Mouse (Mus musculus): ENCODE data around the gene Npr1.

Npr1 gene

DNA sequence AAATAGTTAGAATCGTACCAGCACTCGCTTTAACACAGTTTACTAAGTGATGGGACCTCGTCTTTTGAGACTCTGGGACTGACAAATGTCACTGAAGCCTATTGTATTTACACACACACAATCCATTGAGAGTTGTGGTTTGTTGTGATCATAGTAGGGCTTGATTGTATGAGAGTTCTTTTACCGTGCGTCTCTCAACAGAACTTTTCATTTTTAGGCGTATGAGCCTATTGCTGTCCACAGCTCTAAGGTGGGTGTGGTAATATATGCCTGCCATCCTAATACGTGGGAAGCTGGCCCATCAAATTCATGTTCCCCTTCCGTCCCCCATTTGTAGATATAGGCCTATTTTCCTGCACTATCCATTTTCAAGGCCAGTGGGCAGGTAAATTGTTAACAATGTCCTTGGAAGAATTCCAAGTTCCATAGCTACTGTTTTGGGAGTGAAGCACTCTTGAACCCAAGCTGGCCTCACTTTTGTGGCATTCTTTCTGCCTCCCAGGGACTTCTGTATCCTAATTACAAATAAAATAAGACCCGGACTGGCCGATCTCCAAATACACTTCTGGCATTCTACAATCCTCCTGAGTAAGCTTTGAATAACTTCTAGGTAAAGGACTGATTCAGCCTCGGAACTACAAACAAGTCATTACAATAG is 31.5 kb downstream of the Npr1 start:
- no peak for DNase-seq

DNA sequence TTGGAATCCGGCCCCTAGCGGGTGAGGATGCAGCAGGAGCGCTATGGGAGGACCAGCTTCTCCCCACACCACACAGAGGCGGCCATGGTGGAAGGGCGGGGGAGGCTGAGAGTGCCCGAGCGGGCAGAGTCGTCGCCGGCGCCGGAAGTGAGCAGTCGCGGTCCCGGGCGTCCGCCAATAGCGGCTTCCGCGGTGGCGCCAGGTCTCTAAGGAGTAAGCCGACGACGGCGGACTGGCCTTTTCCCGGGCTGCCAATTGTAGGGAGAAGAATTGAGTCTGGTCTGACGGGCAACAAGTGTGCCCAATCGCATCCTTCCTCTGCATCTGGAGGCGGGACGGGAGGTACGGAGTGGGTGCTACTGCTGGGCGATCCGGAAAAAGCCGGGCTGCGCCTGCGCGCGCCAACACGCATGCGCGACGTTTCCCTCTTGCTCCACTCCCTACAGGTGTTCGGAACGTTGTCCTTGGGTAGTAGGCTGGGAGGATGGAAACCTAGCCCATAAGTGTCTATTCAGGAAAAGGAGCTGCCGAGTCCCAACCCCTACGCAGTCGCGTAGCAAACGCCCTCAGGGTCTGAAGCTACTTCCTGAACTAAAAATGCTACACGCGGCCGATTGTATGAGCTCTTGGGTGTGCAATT is 32.2 kb downstream of the Npr1 start, which contains the start of gene Ints3:
TSS of gene Ints3 (minus strand) at position 242 of the 640 bp plus-strand sequence.
- DNase-seq, result peak; percentile 100

- DNase-seq, result peak; percentile 97
Observed at GRCm38 (mm10) chr3:90432811-90433219, 32.9 kb downstream of the Npr1 start.

DNA sequence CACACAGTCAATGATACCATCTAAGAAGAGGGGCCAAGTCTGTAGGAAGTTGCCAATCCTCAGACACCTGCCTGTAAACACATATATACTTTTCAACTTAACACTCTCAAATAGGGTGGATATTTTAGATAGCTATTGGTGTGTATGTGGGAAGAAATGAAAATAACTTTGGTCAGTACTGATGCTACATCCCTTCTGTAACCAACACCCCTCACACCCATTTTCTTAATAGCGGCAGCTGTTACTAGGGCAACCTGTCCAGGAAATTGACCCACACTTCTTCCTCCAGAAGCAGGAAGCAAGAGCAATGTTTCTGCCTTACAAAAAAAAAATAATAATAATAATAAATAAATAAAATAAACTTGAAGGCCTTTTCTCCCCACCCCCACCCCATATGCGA is 33.3 kb downstream of the Npr1 start:
- no peak for DNase-seq

GRCm38 (mm10) chr3:90429576-90429975 is 36.1 kb downstream of the Npr1 start:
- peak; percentile 89 for DNase-seq

GRCm38 (mm10) chr3:90428186-90428585 is 37.5 kb downstream of the Npr1 start:
- DNase-seq, result peak; percentile 94

GRCm38 (mm10) chr3:90427574-90427973 is 38.1 kb downstream of the Npr1 start:
- DNase-seq, result no peak

DNA sequence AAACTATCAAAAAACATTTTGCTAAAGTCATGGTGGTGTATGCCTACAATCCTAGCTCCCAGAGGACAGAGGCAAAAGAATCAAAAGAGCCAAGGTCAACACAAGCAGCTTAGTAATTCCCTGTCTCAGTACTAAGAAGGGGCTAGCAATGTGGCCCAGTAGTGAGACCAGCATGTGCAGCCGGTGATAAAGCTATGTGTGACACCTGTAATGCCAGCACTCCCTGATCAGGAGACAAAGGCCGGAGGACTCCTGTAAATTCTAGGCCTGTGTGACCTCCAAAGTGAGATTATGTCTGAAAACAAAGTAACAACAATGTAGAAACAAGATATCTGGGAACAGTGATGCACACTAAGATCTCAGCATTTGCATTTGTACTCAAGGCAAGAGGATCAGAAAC is 40.2 kb downstream of the Npr1 start:
- DNase-seq, result no peak

DNA sequence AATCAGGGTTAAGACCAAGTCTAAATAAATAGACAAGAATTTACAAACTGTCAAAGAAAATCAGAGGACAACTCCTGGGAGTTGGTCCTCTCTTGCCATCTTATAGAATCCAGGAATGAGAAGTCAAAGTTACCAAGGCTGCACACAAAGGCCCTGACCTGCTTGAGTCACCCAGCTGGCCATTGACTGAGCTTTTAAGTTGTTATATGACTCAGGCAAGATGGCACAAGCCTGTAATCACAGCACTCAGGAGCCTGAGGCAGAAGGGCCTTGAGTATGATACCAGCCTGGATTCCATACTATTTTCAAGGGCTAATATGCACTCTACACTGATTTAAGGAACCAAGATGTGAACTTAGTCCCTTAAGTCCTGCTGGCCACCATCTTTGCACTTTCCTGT is 42.1 kb downstream of the Npr1 start:
- no peak for DNase-seq

- DNase-seq, result no peak
Observed at GRCm38 (mm10) chr3:90420696-90421095, 45.0 kb downstream of the Npr1 start.

DNA sequence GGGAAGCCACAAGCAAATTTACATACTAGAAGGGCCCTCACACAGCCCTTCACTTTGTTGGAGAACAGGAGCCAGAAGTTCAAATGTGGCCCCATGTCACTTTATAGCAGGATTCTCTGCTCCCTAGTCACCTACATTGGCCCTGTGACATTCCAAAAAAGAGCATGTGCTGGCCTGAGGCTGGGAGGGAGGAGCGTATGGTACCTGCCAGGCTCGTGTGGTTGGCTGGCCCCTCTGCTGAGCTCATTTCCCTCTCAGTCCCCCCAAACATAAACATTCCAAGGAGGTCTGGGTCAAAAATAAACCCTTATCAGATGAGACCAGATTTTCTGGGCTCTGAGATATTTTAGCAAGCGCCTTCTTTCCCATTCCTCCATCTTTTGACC is 52.7 kb downstream of the Npr1 start:
- peak; percentile 83 for DNase-seq

- DNase-seq, result peak; percentile 96
Observed at GRCm38 (mm10) chr3:90412312-90413010, 53.2 kb downstream of the Npr1 start.

GRCm38 (mm10) chr3:90408721-90409120 is 56.9 kb downstream of the Npr1 start:
- no peak for DNase-seq

GRCm38 (mm10) chr3:90406414-90406813 is 59.3 kb downstream of the Npr1 start:
- DNase-seq, result no peak

DNA sequence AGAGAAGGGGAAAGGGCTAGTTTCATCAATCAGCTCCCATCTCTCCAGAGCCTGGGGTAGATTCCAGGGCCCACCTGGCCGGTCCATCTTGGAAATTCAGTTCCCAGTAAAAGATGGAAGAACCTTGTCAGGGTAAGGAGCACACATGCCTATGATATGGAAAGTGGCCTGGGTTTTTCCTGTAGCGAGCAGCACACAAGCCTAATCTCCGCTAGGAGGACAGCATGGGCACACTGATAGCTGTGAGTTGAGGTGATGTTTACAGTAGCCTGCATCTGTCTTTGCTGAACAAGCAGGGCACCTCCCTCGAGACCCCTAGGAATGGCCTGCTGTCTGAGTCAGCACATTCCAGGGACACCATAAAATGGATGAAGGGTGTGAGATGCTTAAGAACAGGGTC is 61.1 kb downstream of the Npr1 start:
- DNase-seq, result peak; percentile 69

- DNase-seq, result peak; percentile 61
Observed at GRCm38 (mm10) chr3:90404121-90404520, 61.5 kb downstream of the Npr1 start.

GRCm38 (mm10) chr3:90400993-90401392 is 64.7 kb downstream of the Npr1 start:
- peak; percentile 69 for DNase-seq
